Mouse (Mus musculus) heart, embryonic 15.5 days (tissue): ENCODE data around the gene Rnf168. TPM values are rescaled to one million over a fixed set of nuclear protein-coding genes. Genes with fewer than 3 reads are reported as not detected.
"Not testable (repeated sequence)": the region's sequence is repeated elsewhere in the genome, so short reads cannot be mapped to it uniquely, and the experiment has no call there.

Experiments used
- ATAC-seq: fragments of 200-750 bp; cut with Nextera tagmentation; replicated peaks from 2 replicates; pipeline ENCODE4 v1.8.0; 2017; ENCODE audit warnings: low read depth, moderate TSS enrichment; ENCODE audit not compliant: insufficient number of reproducible peaks, insufficient read depth, low FRiP score
- H3K27ac ChIP-seq: fragments of 300-500 bp; sonication (generic); 2 replicates; pipeline ENCODE4 v1.5.1; 2015; ENCODE audit warnings: mild to moderate bottlenecking, inconsistent platforms
- H3K27me3 ChIP-seq: fragments of 300-500 bp; sonication (generic); 2 replicates; pipeline ENCODE4 v1.6.1; 2015; ENCODE audit warnings: inconsistent platforms
- H3K36me3 ChIP-seq: fragments of 300-500 bp; sonication (generic); 2 replicates; pipeline ENCODE4 v1.6.1; 2015; ENCODE audit warnings: mild to moderate bottlenecking, inconsistent platforms
- H3K4me1 ChIP-seq: fragments of 300-500 bp; sonication (generic); replicated peaks from 2 replicates; pipeline ENCODE4 v1.6.1; 2015; ENCODE audit warnings: inconsistent platforms
- H3K4me2 ChIP-seq: fragments of 300-500 bp; sonication (generic); 2 replicates; pipeline ENCODE4 v1.6.1; 2015; ENCODE audit warnings: inconsistent platforms, mild to moderate bottlenecking, moderate library complexity
- H3K4me3 ChIP-seq: fragments of 300-500 bp; sonication (generic); 2 replicates; pipeline ENCODE4 v1.5.1; 2015; ENCODE audit warnings: mild to moderate bottlenecking, inconsistent platforms
- H3K9ac ChIP-seq: fragments of 300-500 bp; sonication (generic); 2 replicates; pipeline ENCODE4 v1.6.1; 2015; ENCODE audit warnings: mild to moderate bottlenecking, inconsistent platforms
- H3K9me3 ChIP-seq: fragments of 300-500 bp; sonication (generic); replicated peaks from 2 replicates; pipeline ENCODE4 v1.6.1; 2016; ENCODE audit warnings: inconsistent platforms
- WGBS: fragments of 180-500 bp; shearing (Covaris S2); methylation state at CpG from one replicate; pipeline ENCODE4 v1.1.7; 2015; ENCODE audit warnings: mixed read lengths; 5-methylcytosine and 5-hydroxymethylcytosine counted together
- polyA plus RNA-seq: library from polyadenylated mRNA; unstranded; fragments of >200 nt; fragmentation: Nextera tagmentation; extraction: Ambion mirVana; gene quantifications from 2 replicates; pipeline ENCODE4 v1.2.1, GENCODE M21; 2015

The Rnf168 gene
- polyA plus RNA-seq, 1 experiment from 2014 or later, result 18.6 TPM

GRCm38 (mm10) chr16:32275041-32275440 is 2.2 kb upstream of the Rnf168 start:
- Histone ChIP-seq H3K4me3 (no peak overlapping the region), H3K9me3 (no peaks in the 10 kb centered on the region), H3K4me1 (peaks cover 16% of the 10 kb centered on the region), H3K27me3 (no peaks in the 10 kb centered on the region), H3K9ac (no peak overlapping the region), H3K4me2 (no peak overlapping the region), H3K36me3 (peaks cover 4% of the 10 kb centered on the region), H3K27ac (no peak overlapping the region)
- WGBS, result 86% methylated on average over 6 of the region's 6 CpGs
- no peak for ATAC-seq

DNA sequence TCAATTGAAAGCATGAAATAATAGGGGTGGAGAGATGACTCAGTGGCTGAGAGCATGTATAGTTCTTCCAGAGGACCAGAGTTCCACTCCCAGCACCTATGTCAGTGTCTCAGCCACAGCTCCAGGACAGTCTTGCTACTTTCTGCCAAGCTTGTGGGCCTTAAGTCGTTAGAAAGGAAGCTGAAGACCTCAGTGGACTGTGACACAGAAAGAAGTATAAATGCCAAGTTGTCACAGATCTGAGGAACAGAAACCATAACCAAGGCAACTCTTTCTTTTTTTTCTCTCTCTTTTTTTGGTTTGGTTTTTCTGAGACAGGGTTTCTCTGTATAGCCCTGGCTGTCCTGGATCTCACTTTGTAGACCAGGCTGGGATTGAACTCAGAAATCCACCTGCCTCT is 1.4 kb upstream of the Rnf168 start:
- no peak overlapping the region for H3K9ac ChIP-seq
- peaks cover 16% of the 10 kb centered on the region for H3K4me1 ChIP-seq
- WGBS, result 52% methylated on average over 1 of the region's 1 CpGs
- ATAC-seq, result no peak
- no peaks in the 10 kb centered on the region for H3K9me3 ChIP-seq
- peaks cover 11% of the 10 kb centered on the region for H3K36me3 ChIP-seq
- no peak overlapping the region for H3K4me2 ChIP-seq
- no peak overlapping the region for H3K27ac ChIP-seq
- H3K4me3 ChIP-seq, result no peak overlapping the region
- no peaks in the 10 kb centered on the region for H3K27me3 ChIP-seq

GRCm38 (mm10) chr16:32278396-32278795 is 1.1 kb downstream of the Rnf168 start:
- H3K9ac ChIP-seq, result peak overlapping the region; percentile 96
- peak overlapping the region; percentile 72 for H3K4me2 ChIP-seq
- H3K9me3 ChIP-seq, result no peaks in the 10 kb centered on the region
- H3K4me1 ChIP-seq, result peaks cover 19% of the 10 kb centered on the region
- H3K27ac ChIP-seq, result peak overlapping the region; percentile 99
- 46% methylated on average over 7 of the region's 7 CpGs for WGBS
- H3K27me3 ChIP-seq, result no peaks in the 10 kb centered on the region
- ATAC-seq, result no peak
- H3K36me3 ChIP-seq, result peaks cover 28% of the 10 kb centered on the region
- peak overlapping the region; percentile 99 for H3K4me3 ChIP-seq

GRCm38 (mm10) chr16:32280211-32280610 is 3.0 kb downstream of the Rnf168 start:
- Histone ChIP-seq H3K4me2 (no peak overlapping the region), H3K9me3 (no peaks in the 10 kb centered on the region), H3K27me3 (no peaks in the 10 kb centered on the region), H3K27ac (no peak overlapping the region), H3K4me1 (peaks cover 19% of the 10 kb centered on the region), H3K9ac (no peak overlapping the region), H3K4me3 (no peak overlapping the region), H3K36me3 (peaks cover 46% of the 10 kb centered on the region)
- WGBS, result 96% methylated on average over 8 of the region's 8 CpGs
- no peak for ATAC-seq

- H3K9ac ChIP-seq, result no peak overlapping the region
- H3K4me2 ChIP-seq, result no peak overlapping the region
- no peaks in the 10 kb centered on the region for H3K27me3 ChIP-seq
- no peak overlapping the region for H3K27ac ChIP-seq
- no peaks in the 10 kb centered on the region for H3K9me3 ChIP-seq
- no peak for ATAC-seq
- H3K36me3 ChIP-seq, result peaks cover 65% of the 10 kb centered on the region
- H3K4me3 ChIP-seq, result no peak overlapping the region
- peaks cover 13% of the 10 kb centered on the region for H3K4me1 ChIP-seq
Measured at GRCm38 (mm10) chr16:32282608-32283007, 5.3 kb downstream of the Rnf168 start.

GRCm38 (mm10) chr16:32291821-32292220 is 14.6 kb downstream of the Rnf168 start:
- no peak overlapping the region for H3K27ac ChIP-seq
- no peaks in the 10 kb centered on the region for H3K4me1 ChIP-seq
- peaks cover 47% of the 10 kb centered on the region for H3K36me3 ChIP-seq
- H3K27me3 ChIP-seq, result no peaks in the 10 kb centered on the region
- no peaks in the 10 kb centered on the region; the same call in 1 of the 2 replicates for H3K9me3 ChIP-seq
- no peak overlapping the region for H3K4me3 ChIP-seq
- H3K4me2 ChIP-seq, result no peak overlapping the region
- WGBS, result 94% methylated on average over 4 of the region's 4 CpGs
- H3K9ac ChIP-seq, result no peak overlapping the region
- no peak for ATAC-seq

- peaks cover 47% of the 10 kb centered on the region for H3K36me3 ChIP-seq
- not testable (repeated sequence) for H3K27me3 ChIP-seq, H3K9ac ChIP-seq, H3K4me1 ChIP-seq, H3K9me3 ChIP-seq, H3K4me3 ChIP-seq, H3K4me2 ChIP-seq, ATAC-seq, H3K27ac ChIP-seq
- 96% methylated on average over 4 of the region's 4 CpGs for WGBS
Measured at GRCm38 (mm10) chr16:32299617-32300016, 22.4 kb downstream of the Rnf168 start.

DNA sequence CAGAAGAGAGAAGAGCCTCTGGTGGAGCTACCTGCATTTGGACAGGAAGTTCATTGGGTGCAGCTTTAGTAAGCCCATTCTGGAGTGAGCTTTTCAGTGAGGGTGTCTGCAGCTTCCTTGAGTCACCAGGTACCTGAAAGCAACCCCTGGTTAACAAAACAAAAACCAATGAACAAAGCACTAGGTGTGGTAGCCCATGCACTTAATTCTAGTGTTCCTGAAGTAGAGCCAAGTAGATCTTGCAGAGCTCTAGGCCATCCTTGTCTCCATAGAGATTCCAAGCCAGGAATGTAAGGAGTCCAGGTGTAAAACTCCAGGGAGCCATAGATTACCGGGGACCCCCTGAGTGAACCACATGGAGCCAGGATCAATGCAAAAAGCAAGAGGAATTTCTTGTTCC is 25.8 kb downstream of the Rnf168 start:
- H3K27me3 ChIP-seq, result no peaks in the 10 kb centered on the region
- no peaks in the 10 kb centered on the region for H3K9me3 ChIP-seq
- peaks cover 24% of the 10 kb centered on the region for H3K36me3 ChIP-seq
- 55% methylated on average over 1 of the region's 1 CpGs for WGBS
- no peak overlapping the region for H3K27ac ChIP-seq
- no peak for ATAC-seq
- H3K4me3 ChIP-seq, result no peak overlapping the region
- no peaks in the 10 kb centered on the region for H3K4me1 ChIP-seq
- H3K4me2 ChIP-seq, result no peak overlapping the region
- H3K9ac ChIP-seq, result no peak overlapping the region

DNA sequence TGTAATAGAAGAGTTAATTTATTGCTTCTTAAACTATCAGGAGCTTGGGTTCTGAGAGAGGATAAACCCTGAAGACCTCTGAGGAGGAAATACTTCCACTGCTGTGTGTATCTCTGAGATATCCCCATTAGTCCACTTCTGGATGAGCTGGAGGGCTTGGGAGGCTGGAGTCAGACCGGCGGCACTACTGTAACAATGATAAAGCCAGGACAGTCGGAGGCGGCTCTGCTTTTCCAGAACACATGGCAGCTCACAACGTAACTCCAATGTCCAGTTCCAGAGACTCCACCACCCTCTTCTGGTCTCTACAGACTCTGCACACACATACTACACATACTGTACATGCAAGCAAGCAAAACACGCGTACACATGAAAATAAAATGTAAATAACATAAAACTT is 26.6 kb downstream of the Rnf168 start:
- WGBS, result 81% methylated on average over 7 of the region's 7 CpGs
- no peak overlapping the region for H3K27ac ChIP-seq
- no peak overlapping the region for H3K9ac ChIP-seq
- no peak overlapping the region for H3K4me3 ChIP-seq
- peaks cover 17% of the 10 kb centered on the region for H3K36me3 ChIP-seq
- H3K4me1 ChIP-seq, result no peaks in the 10 kb centered on the region
- no peak for ATAC-seq
- H3K9me3 ChIP-seq, result no peaks in the 10 kb centered on the region
- no peaks in the 10 kb centered on the region for H3K27me3 ChIP-seq
- H3K4me2 ChIP-seq, result no peak overlapping the region

GRCm38 (mm10) chr16:32311970-32312369 is 34.7 kb downstream of the Rnf168 start:
- H3K4me1 ChIP-seq, result 0 out of 2 replicates have a peak, but pooled peaks cover 2% of the 10 kb centered on the region
- H3K4me2 ChIP-seq, result no peak overlapping the region
- WGBS, result 81% methylated on average over 4 of the region's 4 CpGs
- H3K36me3 ChIP-seq, result no peaks in the 10 kb centered on the region
- no peak overlapping the region for H3K4me3 ChIP-seq
- no peak for ATAC-seq
- H3K27ac ChIP-seq, result no peak overlapping the region
- H3K9me3 ChIP-seq, result no peaks in the 10 kb centered on the region
- no peak overlapping the region for H3K9ac ChIP-seq
- H3K27me3 ChIP-seq, result no peaks in the 10 kb centered on the region

DNA sequence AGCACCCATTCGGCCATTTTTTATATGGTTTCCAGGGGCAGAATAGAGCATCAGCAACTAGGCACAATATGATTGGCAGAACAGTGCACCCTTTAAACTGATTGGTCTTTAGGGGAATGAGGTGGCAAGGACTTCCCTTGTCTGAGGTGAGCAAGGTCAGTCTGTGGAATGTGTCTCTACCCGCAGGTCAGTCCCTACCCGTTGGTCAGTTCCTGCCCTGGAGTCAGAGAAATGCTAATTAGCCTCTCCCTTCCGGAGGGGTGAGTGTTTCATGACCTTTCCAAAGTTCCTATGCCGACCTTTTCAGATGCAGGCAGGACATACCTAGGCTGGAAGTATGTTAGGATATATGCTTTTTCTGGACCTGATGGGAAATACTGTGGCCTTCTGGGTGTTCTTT is 35.1 kb downstream of the Rnf168 start:
- Histone ChIP-seq H3K9me3 (no peaks in the 10 kb centered on the region), H3K27ac (no peak overlapping the region), H3K9ac (no peak overlapping the region), H3K4me1 (0 out of 2 replicates have a peak, but pooled peaks cover 2% of the 10 kb centered on the region), H3K4me3 (no peak overlapping the region), H3K4me2 (no peak overlapping the region), H3K27me3 (no peaks in the 10 kb centered on the region), H3K36me3 (no peaks in the 10 kb centered on the region)
- no peak for ATAC-seq
- 46% methylated on average over 5 of the region's 5 CpGs for WGBS

DNA sequence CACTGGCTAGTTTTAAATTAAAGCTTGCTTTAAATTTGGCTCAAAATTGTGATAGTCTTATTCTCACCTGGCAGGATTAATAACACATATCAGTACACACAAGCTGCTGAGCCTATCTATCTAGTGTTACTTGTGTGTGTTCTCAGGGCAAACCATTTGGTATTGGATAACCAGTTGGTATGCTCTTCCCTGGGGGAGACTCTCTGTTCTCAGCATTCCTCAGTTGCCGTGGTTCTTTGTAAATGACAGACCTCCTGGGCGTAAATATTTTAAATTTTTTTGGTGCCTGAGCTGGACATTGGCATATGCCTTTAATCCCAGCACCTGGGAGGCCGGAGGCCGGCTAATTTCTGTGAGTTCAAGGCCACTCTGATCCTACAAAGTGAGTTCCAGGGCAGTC is 35.6 kb downstream of the Rnf168 start:
- 70% methylated on average over 4 of the region's 4 CpGs for WGBS
- H3K4me2 ChIP-seq, result no peak overlapping the region
- 0 out of 2 replicates have a peak, but pooled peaks cover 2% of the 10 kb centered on the region for H3K4me1 ChIP-seq
- no peak for ATAC-seq
- H3K27me3 ChIP-seq, result no peaks in the 10 kb centered on the region
- 0 out of 2 replicates have a peak, but pooled peaks cover 1% of the 10 kb centered on the region for H3K9me3 ChIP-seq
- no peak overlapping the region for H3K9ac ChIP-seq
- no peak overlapping the region for H3K27ac ChIP-seq
- H3K36me3 ChIP-seq, result no peaks in the 10 kb centered on the region
- H3K4me3 ChIP-seq, result no peak overlapping the region
